Mouse (Mus musculus) T-helper 17 cell (primary cell): ENCODE measurements at regions not wholly inside any gene's neighbourhood (a gene's known extent, or its start where the extent isn't known, plus 50 kb on each side); places are given as distances from the start of the nearest gene placed in this dataset.

Source experiments
- in situ Hi-C, 2 experiments: fragments of 300-600 bp; cut with MboI, MseI; formaldehyde crosslinking; loops; 1 replicate in 1 of 2; 2 replicates in 1 of 2; pipeline ENCODE4 v1.15.1; 2025; ENCODE audit warnings: high pct_unique_total_duplicates in 2 of 2

DNA sequence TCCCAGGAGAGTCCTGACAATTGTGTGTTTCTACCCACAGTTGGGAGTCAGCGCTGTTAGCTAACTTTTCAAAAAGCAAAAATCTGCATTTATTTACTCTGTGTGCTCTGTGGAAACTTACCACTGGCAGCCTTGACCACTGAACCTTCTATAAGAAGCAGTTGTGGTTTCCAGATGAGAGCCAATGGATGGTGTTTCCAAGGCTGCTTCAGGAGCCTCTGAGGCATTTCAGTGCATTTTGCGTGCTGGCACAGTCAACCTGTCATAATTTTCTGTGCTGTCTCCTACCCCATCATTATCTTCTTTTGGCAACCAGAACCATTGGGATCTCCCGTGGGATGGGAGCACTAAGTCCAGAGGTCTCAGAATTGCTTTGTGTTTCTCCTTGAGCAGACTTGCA lies 60.3 kb downstream of the 4930544G11Rik start:
- in situ Hi-C loops = no loop called here

DNA sequence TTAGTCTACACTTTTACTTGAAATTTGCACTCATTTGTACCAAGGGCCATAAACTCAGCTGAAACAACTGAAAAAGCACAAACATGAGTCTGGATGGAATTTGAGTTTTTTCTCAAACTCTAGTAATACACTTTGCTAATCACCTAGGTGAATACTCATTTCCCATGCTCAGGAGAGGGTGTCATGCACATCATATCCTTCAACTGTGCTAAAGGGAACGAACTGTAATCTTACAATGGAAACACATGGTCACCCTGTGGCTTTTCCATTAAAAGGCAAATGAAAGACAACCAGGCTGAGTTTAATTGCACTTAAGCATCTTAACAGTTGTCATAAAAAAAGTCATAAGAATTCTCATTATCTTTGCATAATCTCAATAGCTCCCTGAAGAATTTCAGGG lies 71.1 kb downstream of the 4930544G11Rik start:
- in situ Hi-C loops = no loop called here

DNA sequence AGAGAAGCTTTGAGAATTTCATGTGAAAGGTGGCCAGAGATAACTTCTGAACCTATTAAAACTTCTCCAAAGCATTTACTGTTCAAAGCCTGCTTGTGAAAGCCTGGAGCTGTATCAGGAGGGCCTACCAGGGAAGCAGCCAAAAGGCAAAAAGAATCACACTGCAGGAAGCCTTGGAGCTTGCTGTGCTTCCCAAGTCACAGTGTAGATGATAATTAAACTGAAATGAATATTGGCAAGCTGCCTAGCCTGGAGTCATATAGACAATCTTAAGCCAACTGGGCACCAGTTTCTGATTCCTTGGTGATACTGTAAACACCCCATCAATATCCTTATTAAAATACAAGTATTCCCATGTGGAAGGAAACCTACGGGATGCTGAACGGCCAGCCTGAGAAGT lies 84.4 kb downstream of the 4930544G11Rik start:
- in situ Hi-C loops = no loop called here

DNA sequence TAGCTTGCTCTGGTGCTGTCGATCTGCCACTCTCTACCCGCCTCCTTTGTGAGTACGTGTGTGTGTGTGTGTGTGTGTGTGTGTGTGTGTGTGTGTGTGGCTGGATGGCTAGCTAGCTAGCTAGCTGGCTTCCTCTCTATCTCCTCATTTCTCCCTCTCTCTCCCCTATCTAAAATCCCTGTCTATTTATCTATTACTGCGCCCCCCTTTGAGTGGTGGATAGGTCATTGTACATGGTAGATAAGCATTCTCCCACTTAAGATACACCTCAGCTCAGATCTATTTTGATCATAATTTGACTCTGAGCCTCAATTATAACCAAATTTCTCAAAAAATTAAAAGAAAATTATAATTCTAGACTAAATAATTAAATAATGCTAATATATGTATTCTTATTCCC lies 99.4 kb downstream of the 4930544G11Rik start:
- in situ Hi-C loops = no loop called here

DNA sequence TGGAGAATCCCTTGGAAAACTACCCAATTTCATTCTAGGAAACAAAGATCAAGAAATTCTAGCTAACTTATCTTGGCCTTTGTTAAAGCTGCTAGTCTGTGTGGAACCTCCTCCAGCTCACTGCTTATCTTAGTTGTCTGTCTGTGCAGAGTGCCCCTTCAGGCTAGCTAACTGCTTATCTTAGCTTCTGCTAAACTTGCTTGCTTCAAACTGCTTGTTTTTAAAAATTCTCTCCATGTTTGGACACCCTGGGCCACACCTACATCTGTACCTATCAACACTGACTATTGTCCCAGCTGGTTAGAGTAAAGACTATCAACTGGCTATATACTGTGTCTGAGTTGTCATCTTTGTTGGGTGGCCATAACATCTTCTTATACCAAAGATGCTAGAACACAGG lies 100.0 kb downstream of the 4930544G11Rik start:
- in situ Hi-C loops = no loop called here

DNA sequence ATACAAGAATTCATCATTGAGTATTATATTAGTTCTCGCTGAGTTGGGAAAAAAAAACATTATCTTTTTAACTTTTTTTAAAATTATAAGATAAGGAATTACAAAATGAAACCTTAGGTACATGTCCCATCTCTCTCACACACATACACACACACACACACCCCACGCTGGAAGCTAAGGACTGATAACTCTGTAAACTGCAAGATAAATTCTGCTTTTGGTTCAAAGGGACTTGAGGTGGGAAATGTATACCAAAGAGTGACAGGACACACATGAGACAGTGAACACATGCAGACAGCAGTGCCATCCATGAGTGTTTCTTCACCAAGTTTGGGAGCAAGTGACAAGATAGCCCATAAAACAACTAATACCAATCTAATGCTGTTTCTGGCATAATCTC lies 100.8 kb downstream of the 4930544G11Rik start:
- in situ Hi-C loops = no loop called here

DNA sequence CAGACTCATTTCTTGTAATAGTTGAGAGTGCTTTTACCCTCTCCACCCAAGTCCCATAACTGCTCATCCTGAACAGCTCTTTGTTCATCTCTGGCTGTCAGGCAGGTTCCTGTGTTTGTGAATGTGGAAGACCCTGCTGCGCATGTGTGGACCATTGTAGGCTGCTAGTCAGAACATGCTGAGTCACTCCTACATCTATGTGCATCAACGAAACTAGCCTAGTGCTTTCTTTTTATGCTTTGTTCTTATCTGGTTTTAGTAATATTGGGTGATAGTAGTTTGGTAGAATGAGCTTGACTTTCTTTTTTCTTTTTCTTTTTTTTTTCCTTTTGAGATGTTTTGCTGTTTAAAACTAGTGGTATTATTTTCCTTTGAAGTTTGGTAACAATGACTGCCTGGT lies 116.5 kb downstream of the 4930544G11Rik start:
- in situ Hi-C loops = no loop called here

DNA sequence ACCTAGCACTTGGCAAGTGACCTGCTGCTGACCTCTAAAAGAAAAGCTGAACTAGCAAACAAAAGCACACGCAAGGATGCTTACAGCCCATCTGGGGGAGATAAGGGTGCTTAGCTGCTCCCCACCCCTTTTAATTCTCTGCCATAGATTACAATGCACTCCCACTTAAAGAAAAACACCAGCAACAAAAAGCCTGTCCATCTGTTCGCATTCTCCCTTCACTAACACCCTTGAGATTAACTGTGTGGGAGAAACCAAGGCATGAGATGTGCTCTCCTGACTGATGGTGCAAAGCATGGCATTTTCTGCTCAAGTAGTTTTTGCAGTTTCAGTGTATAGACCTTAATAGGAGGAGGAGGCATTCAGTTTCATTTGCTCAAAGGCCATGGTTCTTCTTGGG lies 125.0 kb downstream of the 4930544G11Rik start:
- in situ Hi-C loops = no loop called here

DNA sequence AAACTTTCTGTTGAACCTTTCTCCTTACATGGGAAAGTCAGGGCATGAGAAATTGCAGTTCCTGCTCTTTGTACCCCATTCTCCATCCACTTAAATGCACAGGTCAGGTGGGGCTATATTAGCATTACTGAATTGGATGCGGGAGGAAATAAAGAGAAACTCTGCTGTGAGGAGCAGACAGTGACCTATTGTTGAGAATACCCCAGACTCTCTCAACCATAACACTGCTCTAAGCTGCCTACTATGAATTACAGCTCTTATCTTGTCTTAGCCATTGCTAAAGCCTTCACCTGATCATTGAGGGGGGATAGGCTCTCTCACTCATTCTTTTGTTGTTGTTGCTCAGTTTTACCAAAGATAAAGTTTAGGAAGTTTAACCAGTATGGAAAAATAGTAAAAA lies 126.4 kb downstream of the 4930544G11Rik start:
- in situ Hi-C loops = no loop called here

DNA sequence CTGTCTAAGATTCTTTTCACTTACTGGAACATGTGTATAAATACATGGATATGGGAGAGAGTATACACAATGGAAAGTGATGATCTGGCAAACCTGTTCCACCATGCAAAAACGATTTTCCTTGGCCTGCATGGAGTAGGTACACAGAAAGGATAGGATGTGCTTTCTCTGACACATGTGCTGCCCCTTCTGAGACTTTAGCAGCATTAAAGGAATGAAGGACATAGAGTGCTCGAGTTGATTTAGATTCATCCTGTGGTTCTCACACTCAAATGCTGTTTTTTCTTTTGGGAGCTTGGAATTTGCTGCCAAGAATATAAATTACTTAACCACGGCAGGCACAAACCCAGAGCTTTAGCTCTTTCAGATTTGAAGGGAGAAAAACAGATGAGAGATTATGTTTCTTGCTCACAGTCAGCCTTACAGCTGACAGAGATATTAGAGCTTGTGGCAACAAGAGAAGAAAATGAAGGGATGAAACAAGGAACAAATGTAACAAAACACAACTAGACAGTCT lies 149.2 kb downstream of the 4930544G11Rik start:
- in situ Hi-C loops = no loop called here

DNA sequence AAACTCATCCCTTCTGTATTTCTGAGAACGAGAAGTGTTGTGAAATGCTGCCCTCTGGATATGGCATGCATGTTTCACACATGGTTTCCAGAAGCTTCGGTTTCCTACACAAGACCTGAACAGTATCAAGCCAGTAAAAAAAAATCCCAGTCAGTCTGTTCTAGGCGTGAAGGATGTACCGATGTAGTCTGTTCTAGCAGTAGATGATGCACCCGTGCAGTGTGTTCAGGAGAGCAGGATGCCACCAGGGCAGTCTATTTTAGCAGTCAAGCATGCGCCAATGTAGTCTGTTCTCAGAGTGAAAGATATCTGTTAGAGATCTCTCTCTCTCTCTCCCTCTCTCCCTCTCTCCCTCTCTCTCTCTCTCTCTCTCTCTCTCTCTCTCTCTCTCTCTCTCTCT lies 162.0 kb downstream of the 4930544G11Rik start:
- in situ Hi-C loops = no loop called here

DNA sequence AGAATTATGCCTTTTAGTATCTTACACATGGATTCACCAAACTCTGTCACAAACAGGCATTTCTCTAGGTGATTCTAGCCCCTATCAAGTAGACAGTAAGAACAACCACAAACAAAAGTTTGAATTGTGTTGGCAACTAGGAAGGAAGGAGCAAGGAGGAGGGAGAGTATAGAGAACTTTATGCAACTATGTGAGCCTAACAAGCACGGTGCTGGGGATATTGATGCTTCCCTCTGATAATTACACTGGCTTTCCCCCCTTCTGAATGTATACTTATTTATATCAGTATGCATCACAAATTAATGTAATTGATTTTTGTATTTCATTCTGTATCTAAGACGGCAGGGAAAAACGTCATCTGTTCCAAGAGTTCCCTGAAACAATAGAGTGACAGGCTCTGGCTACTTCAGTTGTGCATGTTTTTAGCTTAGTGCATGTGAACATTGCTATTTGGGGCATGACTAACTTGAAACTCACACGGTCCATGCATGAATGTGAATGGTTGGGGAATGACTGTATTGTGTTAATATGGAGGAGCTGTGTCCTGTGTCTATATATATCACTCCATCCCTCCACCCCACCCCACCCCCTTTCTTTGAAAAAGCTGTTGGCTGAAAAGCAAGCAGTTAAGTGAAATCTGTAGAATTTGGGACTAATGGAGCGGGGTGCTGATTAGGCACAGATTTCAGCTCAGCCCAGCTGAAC lies 169.2 kb downstream of the 4930544G11Rik start:
- in situ Hi-C loops = no loop called here

DNA sequence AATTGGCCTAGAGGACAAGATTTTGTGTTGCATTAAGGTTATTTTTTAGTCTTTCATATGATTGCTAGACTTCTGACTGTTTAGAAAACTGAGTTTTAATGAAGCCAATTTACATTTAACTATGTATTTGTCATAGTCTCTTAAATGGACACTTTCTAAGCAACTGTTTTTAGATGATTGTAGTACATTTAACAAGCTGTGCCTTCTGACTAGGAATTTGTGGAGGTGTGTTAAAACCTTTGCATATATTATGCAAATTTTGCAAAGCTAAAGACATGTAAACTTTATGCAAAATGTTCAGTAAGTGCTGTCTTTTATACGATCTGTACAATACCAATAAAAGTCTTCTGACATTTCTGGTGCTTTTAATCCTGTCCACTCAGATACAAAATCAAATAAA lies 171.9 kb downstream of the 4930544G11Rik start:
- in situ Hi-C loops = no loop called here

DNA sequence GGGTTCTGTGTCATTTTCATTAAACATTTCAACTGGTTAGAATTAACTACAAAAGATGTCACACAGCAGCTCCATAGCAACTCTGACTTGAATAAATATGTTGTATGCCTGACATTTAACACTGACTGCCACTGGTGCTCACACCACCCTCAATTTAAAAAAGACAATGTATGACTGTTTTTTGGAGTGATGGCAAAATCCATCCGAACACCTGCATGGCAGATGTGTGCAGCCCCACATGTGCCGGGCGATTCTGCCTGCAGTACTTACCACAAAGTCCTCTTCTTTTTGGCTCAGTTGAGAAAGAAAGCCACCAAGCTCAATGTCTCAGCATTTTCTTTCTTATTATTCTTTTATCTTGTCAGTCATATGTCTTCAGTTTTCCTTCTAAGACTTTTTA lies 199.4 kb downstream of the 4930544G11Rik start:
- in situ Hi-C loops = no loop called here

DNA sequence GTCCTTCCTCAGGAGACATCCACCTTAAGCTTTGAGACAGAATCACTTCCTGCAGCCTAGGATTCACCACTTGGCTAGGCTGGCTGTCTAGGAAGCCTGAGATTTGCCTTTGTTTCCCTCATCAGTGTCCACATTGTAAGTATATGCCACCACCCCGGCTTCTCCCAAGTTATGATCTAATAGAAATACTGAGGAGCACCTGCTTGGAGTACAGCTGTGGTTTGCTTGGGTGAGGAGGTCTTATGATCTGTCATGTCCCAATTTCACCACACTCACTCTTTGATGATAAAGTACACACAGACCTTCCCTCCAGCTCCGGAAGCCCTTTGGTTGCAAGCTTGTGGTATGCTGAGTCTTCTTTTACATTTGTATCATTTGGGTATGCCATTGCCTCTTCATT lies 202.4 kb downstream of the 4930544G11Rik start:
- in situ Hi-C loops = no loop called here

DNA sequence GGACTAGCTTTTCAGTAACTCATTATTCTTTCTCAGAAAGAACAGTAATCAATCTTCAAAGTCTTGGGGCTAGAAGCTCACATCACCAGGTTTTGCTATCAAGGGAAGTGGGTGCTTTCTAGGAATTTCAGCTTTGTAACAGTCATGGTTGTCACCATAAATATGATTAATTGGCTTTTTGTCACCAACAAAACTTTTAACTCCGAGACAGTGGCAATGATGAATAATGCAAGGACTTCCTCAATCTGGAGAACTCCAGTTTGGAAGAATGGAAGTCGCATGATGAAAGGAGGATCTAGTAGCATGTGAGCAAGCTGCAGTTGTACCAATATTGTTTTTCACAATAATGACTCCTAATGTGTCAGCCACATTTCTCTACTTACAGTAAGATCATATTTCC lies 208.4 kb downstream of the 4930544G11Rik start:
- in situ Hi-C loops = no loop called here

DNA sequence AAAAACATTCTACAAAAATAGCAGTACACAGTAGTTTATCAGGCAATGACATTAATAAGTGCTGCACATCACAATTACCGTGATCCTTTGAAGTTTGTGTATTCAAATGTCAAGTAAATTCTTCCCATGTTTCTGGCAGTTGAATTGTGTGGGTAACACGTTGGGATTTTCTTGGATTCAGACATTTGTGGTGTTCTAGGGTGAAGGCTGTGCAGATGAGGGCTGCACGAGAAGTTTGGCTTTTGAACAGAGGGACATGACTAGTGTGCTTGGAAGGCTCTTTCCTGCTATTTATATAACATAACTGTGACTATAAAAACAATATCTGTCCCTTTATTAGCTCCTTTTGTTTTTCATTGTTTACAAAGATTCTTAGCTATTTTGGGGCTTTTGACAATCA lies 216.5 kb downstream of the 4930544G11Rik start:
- in situ Hi-C loops = no loop called here

DNA sequence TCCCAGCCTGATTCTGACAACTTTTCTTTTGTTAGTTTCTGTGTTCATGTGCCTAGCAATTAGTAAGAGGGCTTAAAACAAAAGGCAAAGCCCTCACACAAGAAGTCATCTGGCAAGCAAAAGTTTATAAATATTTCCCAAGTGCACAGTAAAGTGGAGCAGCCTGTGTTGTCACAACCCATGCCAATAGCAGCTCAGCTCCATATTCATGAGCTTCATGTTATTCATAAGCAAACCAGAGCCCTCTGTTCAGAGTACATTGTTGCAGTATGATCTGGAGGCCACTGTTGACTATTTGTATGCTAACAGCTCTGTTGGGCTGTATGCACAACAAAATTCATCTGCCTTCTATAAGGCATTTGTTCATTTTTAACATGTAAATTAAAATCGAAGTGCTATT lies 245.6 kb downstream of the 4930544G11Rik start:
- in situ Hi-C loops = no loop called here

DNA sequence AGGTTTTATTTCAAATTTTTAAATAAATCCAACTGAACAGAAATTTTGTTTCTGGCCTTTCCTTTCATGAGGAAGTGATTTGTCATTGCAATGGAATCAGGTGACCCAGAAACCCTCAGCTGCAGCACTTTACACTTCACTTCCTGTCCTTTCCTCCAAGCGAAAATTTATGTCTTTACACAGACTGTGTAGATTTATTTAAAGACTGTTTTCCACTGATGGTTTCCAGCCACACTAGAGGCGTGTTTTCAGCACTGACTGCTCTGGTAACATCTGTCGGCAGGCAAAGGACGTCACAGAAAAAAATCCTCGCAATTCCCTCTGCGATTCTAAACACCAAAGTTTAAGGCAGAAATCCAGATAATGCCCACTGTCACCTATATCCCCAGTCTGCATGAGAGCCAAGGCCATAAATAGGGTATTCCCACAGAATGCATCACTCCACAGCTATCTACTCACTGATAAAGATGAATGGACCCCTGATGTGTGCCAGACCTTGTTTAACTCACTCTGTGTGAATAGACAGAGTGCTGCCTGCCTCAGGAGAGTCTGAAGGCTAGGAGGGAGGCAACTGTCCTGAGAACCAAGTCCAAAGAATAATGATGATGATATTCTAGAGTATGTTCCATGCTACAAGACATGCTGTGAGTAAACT lies 247.9 kb downstream of the 4930544G11Rik start:
- in situ Hi-C loops = no loop called here

DNA sequence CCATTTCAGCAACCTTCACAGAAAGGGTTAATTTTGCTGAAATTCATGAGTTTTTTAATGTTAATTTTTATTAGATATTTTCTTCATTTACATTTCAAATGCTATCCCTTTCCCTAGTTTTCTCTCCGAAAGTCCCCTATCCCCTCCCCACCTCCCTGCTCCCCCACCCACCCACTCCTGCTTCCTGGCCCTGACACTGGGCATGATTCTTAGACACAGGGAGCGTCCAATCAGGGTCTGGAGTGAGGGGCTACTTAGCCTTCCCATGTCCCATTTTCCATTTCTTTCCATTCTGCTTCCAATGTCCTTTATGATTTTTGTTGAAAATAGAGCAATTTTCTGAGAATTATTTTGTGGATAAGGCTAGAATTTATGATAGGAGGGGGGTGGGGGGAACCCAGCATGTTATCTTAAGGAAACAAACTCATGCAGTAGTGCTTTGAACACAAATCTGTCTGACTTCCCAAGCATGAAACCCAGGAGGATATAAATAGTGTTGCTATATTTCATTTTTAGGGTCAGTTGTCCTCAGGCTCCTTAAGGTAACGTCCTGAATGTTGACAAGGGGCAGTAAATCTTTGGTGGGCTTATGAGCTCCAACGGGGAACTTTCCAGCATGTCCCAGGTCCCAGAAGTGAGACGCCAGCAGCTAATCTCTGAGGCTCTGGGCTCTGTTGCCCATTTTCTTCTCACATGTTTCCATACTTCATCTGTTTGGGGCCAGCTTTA lies 254.0 kb downstream of the 4930544G11Rik start:
- in situ Hi-C loops = no loop called here

DNA sequence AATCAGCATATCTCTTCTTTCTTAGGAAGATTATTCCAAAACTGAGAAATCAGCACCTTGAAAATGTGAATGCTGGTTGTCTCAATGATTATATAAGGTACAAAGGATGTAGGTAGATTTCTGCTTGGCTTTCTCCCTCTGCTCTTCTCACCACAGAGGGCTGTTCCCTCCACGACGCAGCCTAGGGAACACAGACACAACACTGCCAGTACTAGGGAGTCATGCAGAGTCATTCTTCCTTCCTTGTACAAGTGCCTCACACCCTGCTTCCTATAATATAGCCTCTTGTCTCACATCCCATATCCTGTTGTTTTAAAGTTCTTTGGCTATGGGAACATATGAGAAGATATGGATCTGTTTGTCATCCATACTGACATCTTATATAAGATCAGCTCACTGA lies 265.1 kb downstream of the 4930544G11Rik start:
- in situ Hi-C loops = no loop called here

DNA sequence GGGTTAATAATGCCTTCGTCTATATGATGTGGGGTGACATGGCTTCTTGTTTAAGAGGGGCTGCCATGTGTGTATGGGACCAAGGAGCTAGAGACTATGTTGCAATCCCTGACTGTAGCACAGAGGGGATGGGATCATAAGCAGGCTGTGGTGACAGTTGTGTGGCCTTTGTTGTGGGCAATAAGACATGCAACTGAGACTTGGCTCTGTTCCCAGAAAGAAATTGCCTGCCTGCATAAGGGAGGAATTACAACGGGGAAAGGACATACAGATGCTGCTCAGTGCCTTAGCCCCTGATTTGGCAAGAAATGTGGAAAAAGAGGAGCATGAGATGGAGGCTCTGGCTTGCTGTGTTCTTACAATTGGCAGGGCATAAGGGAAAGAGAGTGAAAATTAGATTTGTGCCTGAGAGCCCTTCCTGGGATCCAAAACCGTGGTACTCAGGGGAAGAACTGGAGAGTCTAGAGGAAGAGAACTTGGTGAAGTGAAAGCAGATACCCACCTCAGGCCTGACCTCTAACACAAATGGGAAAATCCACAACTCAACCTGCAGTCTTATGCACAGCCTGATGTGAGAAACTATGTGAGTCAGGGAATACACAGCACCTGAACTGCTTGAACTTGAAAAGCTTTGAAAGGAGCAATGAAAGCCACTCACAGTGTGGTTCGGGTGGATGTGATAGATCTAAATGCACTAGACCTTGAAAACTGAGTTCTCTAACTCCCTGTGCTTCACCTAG lies 271.9 kb downstream of the 4930544G11Rik start:
- in situ Hi-C loops = no loop called here
